In genomic region chr1:156597089-156597488, GRCm38 (mm10) we compare ENCODE assay signal across 22 mouse cellular contexts.
"Had no signal": no experiment of that assay in that cellular context is flagged by ENCODE, and none has a peak within 500 bp of the region (broad histone marks: within the 10 kb centered on the region; RNA-seq: fewer than 3 reads in every experiment).

No protein-coding gene starts in this region.

- H3K27me3 ChIP-seq: heart, embryonic 12.5 days; hindbrain, embryonic 13.5 days; hindbrain, embryonic 15.5 days; limb, embryonic 13.5 days; limb, embryonic 15.5 days; liver, embryonic 13.5 days; liver, embryonic 15.5 days had no signal

- DNase-seq: forebrain, postnatal 0 days; gastrocnemius, postnatal 14 days; gastrocnemius, postnatal 36 days; heart, adult 18-20 months; heart, postnatal 10 days; heart, postnatal 36 days; kidney, adult 8-10 months; kidney, postnatal 10 days; kidney, postnatal 25 days; layer of hippocampus, adult 9-11 months; left cerebral cortex, postnatal 4 days; liver, embryonic 13.5 days had no signal

- ATAC-seq: forebrain, postnatal 0 days; hindbrain, postnatal 0 days; intestine, embryonic 16.5 days had no signal

- H3K9ac ChIP-seq: forebrain, postnatal 0 days; heart, embryonic 12.5 days; hindbrain, embryonic 13.5 days; hindbrain, embryonic 15.5 days; limb, embryonic 13.5 days; limb, embryonic 15.5 days; liver, embryonic 13.5 days; liver, embryonic 15.5 days had no signal

- H3K4me2 ChIP-seq: heart, embryonic 12.5 days; hindbrain, embryonic 13.5 days; hindbrain, embryonic 15.5 days; limb, embryonic 13.5 days; limb, embryonic 15.5 days; liver, embryonic 11.5 days; liver, embryonic 13.5 days; liver, embryonic 15.5 days had no signal

- H3K36me3 ChIP-seq: heart, embryonic 12.5 days; hindbrain, embryonic 15.5 days; limb, embryonic 13.5 days; liver, embryonic 13.5 days; liver, embryonic 15.5 days had no signal

- H3K27ac ChIP-seq: heart, embryonic 10.5 days; hindbrain, embryonic 13.5 days; hindbrain, embryonic 15.5 days; hindbrain, postnatal 0 days; limb, embryonic 13.5 days; limb, embryonic 15.5 days; liver, embryonic 13.5 days; liver, embryonic 15.5 days had no signal

- H3K4me3 ChIP-seq: heart, embryonic 10.5 days; heart, embryonic 12.5 days; hindbrain, embryonic 13.5 days; hindbrain, embryonic 15.5 days; limb, embryonic 13.5 days; limb, embryonic 15.5 days; liver, embryonic 13.5 days; liver, embryonic 15.5 days had no signal

- H3K4me1 ChIP-seq: hindbrain, embryonic 13.5 days; hindbrain, embryonic 15.5 days; limb, embryonic 13.5 days; limb, embryonic 15.5 days; liver, embryonic 13.5 days; liver, embryonic 15.5 days had no signal

- H3K9me3 ChIP-seq: heart, embryonic 10.5 days; heart, embryonic 12.5 days; hindbrain, embryonic 13.5 days; hindbrain, embryonic 15.5 days; limb, embryonic 13.5 days; limb, embryonic 15.5 days; liver, embryonic 13.5 days; liver, embryonic 15.5 days had no signal
